Mouse (Mus musculus) heart, postnatal 14 days (tissue): ENCODE measurements around the gene Tmem131l. TPM values are rescaled to one million over a fixed set of nuclear protein-coding genes. Genes with fewer than 3 reads are reported as not detected.
A peak's percentile ranks its signal among the peaks of the same experiment; 100 is the strongest.

Source experiments
- DNase-seq, 2 experiments: peaks; one replicate each; pipeline ENCODE4 v3.0.0; 2021 to 2022
- intact Hi-C: fragments of 180-260 bp; cut with DNase I; formaldehyde crosslinking; loops from one replicate; pipeline ENCODE4 v1.15.1; 2025
- total RNA-seq, 2 experiments: library from RNA; stranded (reverse); gene quantifications; 2 replicates each; pipeline ENCODE4 v1.2.3; 2021

Tmem131l gene
- total RNA-seq, 2 experiments from 2014 or later = 31.4 to 33.6 TPM

- intact Hi-C loops = no loop called here
- no peak for DNase-seq
Observed at GRCm38 (mm10) chr3:83984379-83984778, 55.6 kb downstream of the Tmem131l start.

- intact Hi-C loops = no loop called here
- no peak for DNase-seq
Observed at GRCm38 (mm10) chr3:83982821-83983220, 57.2 kb downstream of the Tmem131l start.

GRCm38 (mm10) chr3:83980231-83980872 lies 59.6 kb downstream of the Tmem131l start:
- intact Hi-C loops = no loop called here

GRCm38 (mm10) chr3:83978497-83979410 lies 61.2 kb downstream of the Tmem131l start:
- intact Hi-C loops = no loop called here
- DNase-seq = no peak

More at GRCm38 (mm10) chr3:83980231-83980872, 59.6 kb downstream of the Tmem131l start:
- DNase-seq = no peak

- no peak for DNase-seq
- intact Hi-C loops = no loop called here
Observed at GRCm38 (mm10) chr3:83977817-83978216, 62.2 kb downstream of the Tmem131l start.

- intact Hi-C loops = no loop called here
- DNase-seq = no peak
Observed at GRCm38 (mm10) chr3:83976161-83976560, 63.8 kb downstream of the Tmem131l start.

- no peak for DNase-seq
- intact Hi-C loops = no loop called here
Observed at GRCm38 (mm10) chr3:83973339-83973738, 66.6 kb downstream of the Tmem131l start.

GRCm38 (mm10) chr3:83970629-83971028 lies 69.3 kb downstream of the Tmem131l start:
- intact Hi-C loops = no loop called here
- DNase-seq = no peak

GRCm38 (mm10) chr3:83969081-83969480 lies 70.9 kb downstream of the Tmem131l start:
- DNase-seq = no peak
- intact Hi-C loops = no loop called here

GRCm38 (mm10) chr3:83967791-83968190 lies 72.2 kb downstream of the Tmem131l start:
- intact Hi-C loops = no loop called here
- no peak for DNase-seq

- DNase-seq = no peak
- intact Hi-C loops = no loop called here
Observed at GRCm38 (mm10) chr3:83965333-83965732, 74.6 kb downstream of the Tmem131l start.

- intact Hi-C loops = no loop called here
Observed at GRCm38 (mm10) chr3:83963705-83964104, 76.3 kb downstream of the Tmem131l start.

GRCm38 (mm10) chr3:83962571-83962970 lies 77.4 kb downstream of the Tmem131l start:
- no peak for DNase-seq
- intact Hi-C loops = no loop called here

More at GRCm38 (mm10) chr3:83963705-83964104, 76.3 kb downstream of the Tmem131l start:
- DNase-seq = no peak

- DNase-seq = no peak
- intact Hi-C loops = no loop called here
Observed at GRCm38 (mm10) chr3:83962076-83962475, 77.9 kb downstream of the Tmem131l start.

- no peak for DNase-seq
- intact Hi-C loops = no loop called here
Observed at GRCm38 (mm10) chr3:83958951-83959681, 80.9 kb downstream of the Tmem131l start.

GRCm38 (mm10) chr3:83953879-83954278 lies 86.1 kb downstream of the Tmem131l start:
- DNase-seq = peak; percentile 37 to 55
- intact Hi-C loops = loop anchor here (5.0 kb wide), 1 partner anchor 38 kb away; no protein-coding TSS in a partner anchor

- intact Hi-C loops = loop anchor here (10.0 kb wide), 2 partner anchors 206 to 366 kb away; partner anchors contain the start of gene Mnd1
- no peak for DNase-seq
Observed at GRCm38 (mm10) chr3:83948801-83949200, 91.2 kb downstream of the Tmem131l start.

GRCm38 (mm10) chr3:83947476-83948245 lies 92.3 kb downstream of the Tmem131l start:
- intact Hi-C loops = loop anchor here (1.0 to 10.0 kb wide), 4 partner anchors 92 to 367 kb away; partner anchors contain the start of gene Mnd1

GRCm38 (mm10) chr3:83946848-83947247 lies 93.1 kb downstream of the Tmem131l start:
- peak in 1 of 2 experiments; percentile 21 for DNase-seq
- intact Hi-C loops = loop anchor here (1.0 to 10.0 kb wide), 4 partner anchors 92 to 368 kb away; partner anchors contain the start of gene Mnd1

More at GRCm38 (mm10) chr3:83947476-83948245, 92.3 kb downstream of the Tmem131l start:
- DNase-seq = no peak

GRCm38 (mm10) chr3:83943691-83944090 lies 96.3 kb downstream of the Tmem131l start:
- DNase-seq = no peak
- intact Hi-C loops = loop anchor here (10.0 kb wide), 2 partner anchors 211 to 371 kb away; partner anchors contain the start of gene Mnd1
